Mouse (Mus musculus): ENCODE measurements around the gene C1d. TPM values are rescaled to one million over a fixed set of nuclear protein-coding genes. Genes with fewer than 3 reads are reported as not detected.
A peak's percentile ranks its signal among the peaks of the same experiment; 100 is the strongest.

The C1d gene
- polyA plus RNA-seq, 2 experiments: 17.7 to 55.9 TPM

DNA sequence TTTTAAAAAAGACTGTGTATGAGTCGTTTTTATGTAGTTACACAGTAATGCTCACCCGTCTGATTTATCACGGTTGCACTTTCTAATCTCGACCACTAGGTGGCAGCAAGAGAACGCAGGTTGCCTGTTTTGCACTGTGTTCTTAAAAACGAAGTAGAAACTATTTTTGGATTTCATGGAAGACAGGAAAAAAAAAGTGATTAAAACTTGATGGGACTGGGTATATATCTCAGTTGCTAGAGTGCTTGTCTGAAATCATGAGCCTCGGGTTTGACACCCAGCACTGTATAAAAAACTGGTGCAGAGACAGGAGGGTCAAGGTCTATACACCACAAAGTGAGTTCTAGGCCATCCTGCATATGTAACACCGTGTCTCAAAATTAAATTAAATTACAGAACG is 22.6 kb downstream of the C1d start:
- H3K27ac ChIP-seq: no peak overlapping the region
- H3K9ac ChIP-seq (replicated peaks): no peak overlapping the region
- H3K36me3 ChIP-seq (replicated peaks; ENCODE audit: control insufficient read depth, insufficient read depth, low read depth): no peaks in the 10 kb centered on the region
- no peak overlapping the region for H3K4me3 ChIP-seq (ENCODE audit: insufficient read depth in 1 of 2, low read depth in 2 of 2, low read length in 2 of 2)
- H3K9me3 ChIP-seq (ENCODE audit: control insufficient read depth, low read length): no peaks in the 10 kb centered on the region
- no peaks in the 10 kb centered on the region for H3K27me3 ChIP-seq (ENCODE audit: control insufficient read depth, insufficient read depth, low read length)
- ATAC-seq (ENCODE audit: insufficient read depth): no peak
- H3K4me2 ChIP-seq (ENCODE audit: low read depth): no peak overlapping the region
- WGBS (ENCODE audit: insufficient replicate concordance): 12% methylated on average over 9 of the region's 9 CpGs
- no peaks in the 10 kb centered on the region for H3K4me1 ChIP-seq (replicated peaks; ENCODE audit: control insufficient read depth in 2 of 2, insufficient read depth in 2 of 2, low read length in 1 of 2)
- TF ChIP-seq CTCF (IDR thresholded peaks at IDR 0.05; ENCODE audit: low read depth): peak; percentile 81
- TF ChIP-seq EP300 (IDR thresholded peaks at IDR 0.05; ENCODE audit: low read depth): no peak
- DNase-seq (ENCODE audit: low read depth in 3 of 3, low spot score in 3 of 3): peak in 2 of 3 experiments; percentile 26 to 33

- no peak for ATAC-seq (ENCODE audit: insufficient read depth)
Measured at GRCm38 (mm10) chr11:17284055-17284454, 26.7 kb downstream of the C1d start.

GRCm38 (mm10) chr11:17288884-17289283 is 31.5 kb downstream of the C1d start:
- no peak overlapping the region for H3K4me2 ChIP-seq (ENCODE audit: low read depth)
- H3K27ac ChIP-seq: no peak overlapping the region
- no peaks in the 10 kb centered on the region for H3K27me3 ChIP-seq (ENCODE audit: control insufficient read depth, insufficient read depth, low read length)
- no peaks in the 10 kb centered on the region for H3K4me1 ChIP-seq (replicated peaks; ENCODE audit: control insufficient read depth in 2 of 2, insufficient read depth in 2 of 2, low read length in 1 of 2)
- no peak for TF ChIP-seq EP300 (IDR thresholded peaks at IDR 0.05; ENCODE audit: low read depth)
- no peak for TF ChIP-seq CTCF (IDR thresholded peaks at IDR 0.05; ENCODE audit: low read depth)
- ATAC-seq (ENCODE audit: insufficient read depth) (peak; percentile 37; the same call in 1 of the 2 replicates), DNase-seq (ENCODE audit: low read depth in 3 of 3, low spot score in 3 of 3) (no peak)
- no peaks in the 10 kb centered on the region for H3K36me3 ChIP-seq (replicated peaks; ENCODE audit: control insufficient read depth, insufficient read depth, low read depth)
- no peaks in the 10 kb centered on the region for H3K9me3 ChIP-seq (ENCODE audit: control insufficient read depth, low read length)
- H3K4me3 ChIP-seq (ENCODE audit: insufficient read depth in 1 of 2, low read depth in 2 of 2, low read length in 2 of 2): no peak overlapping the region
- H3K9ac ChIP-seq (replicated peaks): no peak overlapping the region

More at GRCm38 (mm10) chr11:17284055-17284454, 26.7 kb downstream of the C1d start:
- Histone ChIP-seq H3K9me3 (ENCODE audit: control insufficient read depth, low read length) (no peaks in the 10 kb centered on the region), H3K36me3 (replicated peaks; ENCODE audit: control insufficient read depth, insufficient read depth, low read depth) (no peaks in the 10 kb centered on the region), H3K4me1 (replicated peaks; ENCODE audit: control insufficient read depth in 2 of 2, insufficient read depth in 2 of 2, low read length in 1 of 2) (no peaks in the 10 kb centered on the region), H3K27me3 (ENCODE audit: control insufficient read depth, insufficient read depth, low read length) (no peaks in the 10 kb centered on the region), H3K27ac (no peak overlapping the region), H3K4me2 (ENCODE audit: low read depth) (no peak overlapping the region), H3K4me3 (ENCODE audit: insufficient read depth in 1 of 2, low read depth in 2 of 2, low read length in 2 of 2) (no peak overlapping the region), H3K9ac (replicated peaks) (no peak overlapping the region)
- WGBS (ENCODE audit: insufficient replicate concordance): 52% methylated on average over 10 of the region's 10 CpGs
- no peak for TF ChIP-seq EP300 (IDR thresholded peaks at IDR 0.05; ENCODE audit: low read depth)
- TF ChIP-seq CTCF (IDR thresholded peaks at IDR 0.05; ENCODE audit: low read depth): peak; percentile 82
- no peak for DNase-seq (ENCODE audit: low read depth in 3 of 3, low spot score in 3 of 3)

DNA sequence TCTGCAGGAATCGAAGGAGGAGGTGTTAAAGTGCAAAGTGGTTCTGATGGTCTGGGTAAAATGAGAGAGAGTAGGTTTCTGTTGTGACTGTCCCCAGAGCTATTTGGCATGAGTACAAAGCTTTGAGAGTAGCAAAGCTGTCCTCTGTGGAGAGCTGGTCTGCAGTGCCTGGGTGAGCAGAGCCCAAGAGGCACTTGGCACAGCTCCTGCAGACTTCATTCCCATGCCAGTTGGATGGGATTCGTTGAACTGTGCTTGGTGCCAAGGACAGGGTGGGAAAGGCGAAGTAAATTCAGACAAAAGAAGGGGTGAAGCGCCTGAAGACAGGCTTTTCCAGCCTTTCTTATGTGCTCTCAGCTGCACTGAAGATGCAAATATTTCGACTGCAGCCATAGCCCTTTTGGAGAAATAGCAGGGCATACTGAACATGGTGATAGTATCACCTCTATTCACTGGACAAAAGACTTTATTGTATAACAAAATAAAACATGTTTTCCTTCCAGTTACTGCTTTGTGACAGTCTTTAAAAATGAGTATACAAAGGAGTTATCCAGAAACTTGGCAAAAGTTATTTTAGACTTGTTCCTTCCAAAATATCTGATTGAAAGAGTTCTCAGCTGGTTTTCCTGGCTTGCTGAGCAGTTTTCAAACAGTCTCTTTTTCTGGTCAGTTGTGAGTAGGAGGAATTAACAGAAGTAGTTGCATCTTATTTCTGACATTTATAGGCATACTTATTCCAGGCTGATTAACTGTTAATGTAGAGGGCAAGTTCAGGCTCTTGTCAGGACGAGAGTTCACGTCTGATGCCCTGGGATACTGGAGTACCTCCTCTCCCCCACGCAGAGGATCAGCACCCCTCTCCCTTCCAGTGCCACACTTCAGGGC is 48.9 kb downstream of the C1d start:
- TF ChIP-seq EP300 (IDR thresholded peaks at IDR 0.05; ENCODE audit: low read depth) (no peak), CTCF (IDR thresholded peaks at IDR 0.05; ENCODE audit: low read depth) (no peak)
- H3K4me3 ChIP-seq (ENCODE audit: insufficient read depth in 1 of 2, low read depth in 2 of 2, low read length in 2 of 2): no peak overlapping the region
- no peaks in the 10 kb centered on the region for H3K36me3 ChIP-seq (replicated peaks; ENCODE audit: control insufficient read depth, insufficient read depth, low read depth)
- H3K4me1 ChIP-seq (replicated peaks; ENCODE audit: control insufficient read depth in 2 of 2, insufficient read depth in 2 of 2, low read length in 1 of 2): no peaks in the 10 kb centered on the region
- H3K4me2 ChIP-seq (ENCODE audit: low read depth): no peak overlapping the region
- H3K27ac ChIP-seq: no peak overlapping the region
- no peak for DNase-seq (ENCODE audit: low read depth in 3 of 3, low spot score in 3 of 3)
- no peaks in the 10 kb centered on the region for H3K27me3 ChIP-seq (ENCODE audit: control insufficient read depth, insufficient read depth, low read length)
- no peaks in the 10 kb centered on the region for H3K9me3 ChIP-seq (ENCODE audit: control insufficient read depth, low read length)
- ATAC-seq (ENCODE audit: insufficient read depth): no peak
- no peak overlapping the region for H3K9ac ChIP-seq (replicated peaks)
- 46% methylated on average over 8 of the region's 8 CpGs for WGBS (ENCODE audit: insufficient replicate concordance)

DNA sequence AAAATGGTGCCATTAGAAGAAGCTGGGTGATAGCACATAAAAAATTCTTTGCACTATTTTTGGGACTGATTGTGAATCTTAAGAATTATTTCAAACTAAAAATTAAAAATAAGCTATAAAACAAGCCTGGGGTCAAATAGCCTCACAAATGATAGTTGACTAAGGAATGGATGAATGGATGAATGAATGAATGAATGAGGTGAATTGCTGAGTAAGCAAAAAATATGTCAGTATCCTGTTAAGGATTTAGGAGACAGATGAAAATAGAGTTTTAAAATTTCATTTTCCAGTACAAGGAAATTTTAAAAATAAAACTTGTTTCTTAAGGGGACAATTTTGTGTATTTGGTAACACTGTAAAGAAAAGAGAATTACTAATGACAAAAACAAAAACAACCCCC is 50.1 kb downstream of the C1d start:
- no peak for ATAC-seq (ENCODE audit: insufficient read depth)

More for the DNA sequence above, 50.1 kb downstream of the C1d start:
- Histone ChIP-seq H3K9ac (replicated peaks) (no peak overlapping the region), H3K4me2 (ENCODE audit: low read depth) (no peak overlapping the region), H3K36me3 (replicated peaks; ENCODE audit: control insufficient read depth, insufficient read depth, low read depth) (no peaks in the 10 kb centered on the region), H3K27me3 (ENCODE audit: control insufficient read depth, insufficient read depth, low read length) (no peaks in the 10 kb centered on the region), H3K27ac (no peak overlapping the region), H3K4me3 (ENCODE audit: insufficient read depth in 1 of 2, low read depth in 2 of 2, low read length in 2 of 2) (no peak overlapping the region), H3K4me1 (replicated peaks; ENCODE audit: control insufficient read depth in 2 of 2, insufficient read depth in 2 of 2, low read length in 1 of 2) (no peaks in the 10 kb centered on the region), H3K9me3 (ENCODE audit: control insufficient read depth, low read length) (no peaks in the 10 kb centered on the region)
- DNase-seq (ENCODE audit: low read depth in 3 of 3, low spot score in 3 of 3): no peak
- TF ChIP-seq EP300 (IDR thresholded peaks at IDR 0.05; ENCODE audit: low read depth) (no peak), CTCF (IDR thresholded peaks at IDR 0.05; ENCODE audit: low read depth) (no peak)

Other genes with a start within 250 kb of the C1d start
- 2.5 and 2.8 TPM in 2 replicates for gene Cnrip1, start 206.0 kb upstream of the C1d start, polyA plus RNA-seq (2012; rRNA removed)
- 2.0 and 2.2 TPM in 2 replicates for gene Cnrip1, start 206.0 kb upstream of the C1d start, polyA plus RNA-seq (2014; fragmentation: Nextera tagmentation; extraction: Ambion mirVana)
- gene Plek, start 205.2 kb upstream of the C1d start, polyA plus RNA-seq (2012; rRNA removed): 6.4 and 10.9 TPM in 2 replicates
- 18.2 and 23.0 TPM in 2 replicates for gene Plek, start 205.2 kb upstream of the C1d start, polyA plus RNA-seq (2014; fragmentation: Nextera tagmentation; extraction: Ambion mirVana)
- 9.7 and 15.0 TPM in 2 replicates for gene Ppp3r1, start 98.3 kb upstream of the C1d start, polyA plus RNA-seq (2012; rRNA removed)
- 23.9 and 27.8 TPM in 2 replicates for gene Ppp3r1, start 98.3 kb upstream of the C1d start, polyA plus RNA-seq (2014; fragmentation: Nextera tagmentation; extraction: Ambion mirVana)
- 5.0 and 6.2 TPM in 2 replicates for gene Wdr92, start 75.5 kb upstream of the C1d start, polyA plus RNA-seq (2012; rRNA removed)
- gene Wdr92, start 75.5 kb upstream of the C1d start, polyA plus RNA-seq (2014; fragmentation: Nextera tagmentation; extraction: Ambion mirVana): 12.1 and 12.8 TPM in 2 replicates
- 7.3 and 10.9 TPM in 2 replicates for gene Pno1, start 46.0 kb upstream of the C1d start, polyA plus RNA-seq (2012; rRNA removed)
- gene Pno1, start 46.0 kb upstream of the C1d start, polyA plus RNA-seq (2014; fragmentation: Nextera tagmentation; extraction: Ambion mirVana): 45.5 and 48.0 TPM in 2 replicates